Mouse (Mus musculus) adrenal gland, adult 18-20 months (tissue): ENCODE measurements around the gene Gpc3. TPM values are rescaled to one million over a fixed set of nuclear protein-coding genes. Genes with fewer than 3 reads are reported as not detected.
"Not testable (repeated sequence)": the region's sequence is repeated elsewhere in the genome, so short reads cannot be mapped to it uniquely, and the experiment has no call there.

Source experiments
- DNase-seq, 2 experiments: peaks; one replicate each; pipeline ENCODE4 v3.0.0; 2021 to 2022; ENCODE audit warnings: low spot score in 2 of 2
- total RNA-seq, 2 experiments: library from RNA; stranded (reverse); gene quantifications; 1 replicate in 1 of 2; 2 replicates in 1 of 2; pipeline ENCODE4 v1.2.3; 2021

The Gpc3 gene
- total RNA-seq, 2 experiments from 2014 or later = 50.4 to 71.1 TPM

DNA sequence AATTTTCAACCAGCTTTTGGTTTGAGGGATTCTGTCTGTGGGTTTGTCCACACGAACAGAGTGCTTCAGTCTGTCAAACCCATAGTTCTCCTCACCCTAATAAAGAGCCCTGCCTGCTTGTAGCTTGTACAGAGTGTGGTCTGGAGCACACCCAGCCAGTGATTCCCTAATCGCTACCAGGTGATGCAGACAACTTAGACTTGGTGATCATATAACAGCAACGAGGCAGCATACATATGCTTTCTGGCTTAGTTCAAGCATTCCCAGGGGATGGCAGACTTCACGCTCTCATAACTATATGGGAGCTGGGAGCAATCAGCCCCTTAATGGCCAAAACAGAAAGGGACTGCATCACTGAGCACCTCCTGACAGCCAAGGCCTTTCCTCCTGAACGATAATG is 188.1 kb downstream of the Gpc3 start:
- no peak for DNase-seq

DNA sequence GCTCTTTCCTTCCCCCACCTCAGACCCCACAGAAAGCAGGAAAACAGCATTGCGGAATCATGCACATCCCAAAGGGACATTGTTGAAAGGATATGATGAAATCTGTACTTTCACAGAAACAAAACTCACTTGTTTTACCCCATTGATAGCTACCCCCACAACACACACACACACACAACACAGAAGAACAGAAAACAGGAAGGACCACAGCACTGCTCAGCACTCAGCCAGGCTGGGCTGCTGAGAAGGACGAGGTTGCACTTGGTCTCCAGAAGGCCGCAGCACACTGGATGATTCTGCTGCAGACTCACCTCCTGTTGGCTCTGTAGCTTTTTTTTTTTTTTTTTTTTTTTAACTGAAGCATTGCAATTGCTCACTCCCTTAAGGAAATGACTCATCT is 193.9 kb downstream of the Gpc3 start:
- DNase-seq = no peak

DNA sequence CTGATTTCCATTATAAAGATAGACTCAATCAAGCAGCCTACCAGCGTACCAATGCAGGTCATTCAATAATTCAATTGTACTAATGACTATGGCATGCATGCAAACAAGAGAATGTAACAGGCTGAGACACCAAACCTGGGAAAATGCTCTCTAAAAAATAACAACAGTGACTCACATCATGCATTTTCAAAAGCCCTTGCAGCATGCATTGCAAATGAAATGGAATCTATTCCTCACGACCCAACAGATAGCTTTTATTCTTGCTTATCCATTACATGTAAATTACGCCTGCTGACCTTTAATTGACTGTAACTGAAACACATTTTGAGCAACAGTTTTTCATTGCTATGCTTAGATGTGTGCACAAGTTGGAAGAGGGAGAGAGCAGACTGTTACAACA is 200.8 kb downstream of the Gpc3 start:
- no peak for DNase-seq

DNA sequence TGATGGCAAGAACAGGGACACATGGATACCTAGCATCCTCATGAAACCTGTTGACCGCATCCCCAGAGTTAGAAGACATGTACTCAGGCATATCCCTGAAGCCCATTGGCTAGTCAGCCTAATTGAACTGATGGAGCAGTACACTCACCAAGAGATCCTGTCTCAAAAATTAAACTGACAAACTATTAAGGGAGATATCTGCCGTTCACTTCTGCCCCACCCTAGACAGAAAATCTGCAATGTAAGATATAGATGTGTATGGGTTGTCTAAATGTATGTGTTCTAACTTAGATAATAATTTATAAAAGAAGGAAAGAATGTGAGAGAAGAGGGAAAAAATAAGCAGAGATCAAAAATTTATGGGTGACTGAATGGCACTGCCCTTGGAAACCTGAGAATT is 212.6 kb downstream of the Gpc3 start:
- no peak for DNase-seq

DNA sequence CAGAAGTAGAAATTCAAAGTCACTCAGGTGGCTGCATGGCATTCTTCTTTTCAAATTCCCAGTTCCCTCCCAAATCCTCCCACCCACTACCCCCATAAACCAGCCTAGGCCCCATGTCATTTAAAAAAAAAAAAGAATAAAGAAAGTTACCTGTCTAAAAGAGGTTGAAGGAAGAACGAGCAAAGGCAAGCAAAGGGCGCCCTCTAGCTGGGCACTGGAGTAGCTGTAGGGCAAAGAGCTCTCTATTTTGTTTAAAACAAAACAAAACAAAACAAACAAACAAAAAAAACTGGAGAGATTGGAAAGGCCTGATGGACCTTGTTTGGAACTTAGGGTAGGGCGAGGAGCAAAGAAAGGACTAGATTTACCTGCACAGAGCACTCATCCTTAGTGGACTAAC is 238.6 kb downstream of the Gpc3 start:
- no peak for DNase-seq

DNA sequence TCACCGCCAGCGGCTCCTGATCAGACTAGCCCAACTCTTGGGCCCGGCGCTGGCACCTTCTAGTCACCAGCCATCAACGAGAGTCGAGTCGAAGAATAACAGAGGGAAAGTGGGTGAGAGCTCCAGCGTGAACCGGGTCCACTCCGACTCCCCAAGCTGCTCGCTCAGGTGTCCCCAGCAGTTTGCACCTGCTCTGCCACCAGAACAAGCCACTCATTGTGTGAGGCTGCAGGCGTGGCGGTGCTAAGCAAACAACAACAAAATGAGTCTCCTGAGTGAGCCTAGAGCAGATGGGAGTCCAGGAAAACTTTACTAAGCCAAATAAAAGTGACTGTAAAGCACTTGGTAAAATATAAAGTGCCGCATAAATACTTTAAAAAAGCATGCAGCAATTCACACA is 239.5 kb downstream of the Gpc3 start:
- no peak for DNase-seq

DNA sequence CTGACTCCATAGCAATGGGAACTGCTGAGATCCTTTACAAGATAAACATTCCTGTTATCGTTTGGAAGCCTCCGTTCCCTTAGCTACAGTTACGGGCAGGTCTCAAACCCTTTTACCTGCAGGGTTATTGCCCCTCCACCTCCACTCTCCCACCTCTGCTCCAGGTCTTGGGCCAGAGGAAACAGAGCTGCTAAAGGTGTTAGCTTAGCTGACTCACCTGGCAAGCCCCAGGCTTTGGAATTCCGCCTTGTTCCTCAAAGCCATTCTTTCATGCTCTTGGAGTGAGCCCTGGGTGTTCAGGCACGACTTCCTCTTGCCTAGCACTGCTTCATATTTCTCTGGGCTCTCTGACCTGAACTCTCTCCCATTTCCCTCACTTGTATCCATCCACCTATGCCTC is 241.3 kb downstream of the Gpc3 start:
- no peak for DNase-seq

DNA sequence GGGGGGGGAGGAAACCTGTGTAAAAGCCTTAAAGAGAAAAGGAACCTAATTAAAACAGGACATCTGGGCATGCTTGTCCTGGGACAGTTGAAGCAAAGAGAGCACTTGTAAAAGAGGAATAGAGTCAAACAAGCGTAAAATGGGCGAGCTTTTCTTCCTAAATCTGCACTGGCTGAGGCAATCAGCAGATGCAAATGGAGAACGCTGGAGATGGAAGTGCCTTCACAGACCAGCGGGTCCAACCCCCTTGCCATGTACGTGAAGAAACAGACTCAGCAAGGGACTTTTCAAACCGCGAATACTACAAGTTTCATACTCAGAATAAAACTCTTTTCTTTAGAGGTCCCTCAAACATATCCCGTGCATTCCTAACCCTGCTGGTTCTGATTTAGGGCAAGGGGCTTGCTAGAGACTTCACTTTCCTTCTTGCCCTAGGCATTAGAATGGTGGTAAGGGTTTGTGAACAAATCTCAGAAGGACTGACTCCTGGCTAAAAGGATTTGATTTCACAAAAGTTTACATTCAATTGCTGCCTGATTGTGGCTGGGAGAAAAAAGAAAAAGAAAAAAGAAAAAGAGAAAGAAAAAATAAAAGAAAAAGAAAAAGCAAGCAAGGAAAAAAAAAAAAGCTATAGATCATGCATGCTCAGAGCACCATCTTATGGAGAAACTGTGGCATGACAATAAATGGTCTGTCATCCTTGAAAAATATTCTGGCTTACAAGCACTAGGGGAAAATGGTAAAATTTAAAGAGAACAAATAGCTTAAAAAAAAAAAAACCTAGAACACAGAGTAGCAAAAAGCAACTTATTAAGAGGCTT is 243.6 kb downstream of the Gpc3 start:
- DNase-seq = no peak

DNA sequence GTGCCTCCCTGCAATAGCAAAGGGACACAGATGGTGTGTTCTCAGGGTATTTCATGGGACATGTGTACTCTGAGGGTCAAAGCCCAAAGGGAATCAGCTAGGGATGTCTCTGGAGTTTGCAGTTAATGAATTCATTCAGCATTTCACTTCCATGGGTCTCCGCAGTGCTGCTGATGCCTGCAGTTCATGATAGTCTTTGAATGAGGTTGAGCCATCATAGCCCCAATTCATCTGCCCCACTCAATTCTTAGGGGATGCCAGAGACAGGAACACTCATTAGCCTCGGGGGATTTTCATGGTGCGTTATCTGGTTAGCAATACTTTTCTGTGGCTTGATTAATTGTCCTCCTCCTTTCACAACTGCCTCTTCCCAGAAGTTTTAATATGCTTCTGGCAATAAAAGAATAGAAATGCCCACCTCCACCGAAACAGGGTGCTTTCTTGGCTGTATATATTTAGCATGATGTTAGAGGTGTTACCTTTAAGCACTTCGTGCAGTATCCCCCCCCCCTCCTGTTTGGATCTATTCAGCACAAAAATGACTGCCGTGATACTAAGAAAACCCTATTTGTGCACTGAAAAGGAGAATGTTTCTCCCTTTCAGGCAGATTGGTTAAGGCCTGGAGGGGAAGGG is 244.3 kb downstream of the Gpc3 start:
- DNase-seq = no peak

DNA sequence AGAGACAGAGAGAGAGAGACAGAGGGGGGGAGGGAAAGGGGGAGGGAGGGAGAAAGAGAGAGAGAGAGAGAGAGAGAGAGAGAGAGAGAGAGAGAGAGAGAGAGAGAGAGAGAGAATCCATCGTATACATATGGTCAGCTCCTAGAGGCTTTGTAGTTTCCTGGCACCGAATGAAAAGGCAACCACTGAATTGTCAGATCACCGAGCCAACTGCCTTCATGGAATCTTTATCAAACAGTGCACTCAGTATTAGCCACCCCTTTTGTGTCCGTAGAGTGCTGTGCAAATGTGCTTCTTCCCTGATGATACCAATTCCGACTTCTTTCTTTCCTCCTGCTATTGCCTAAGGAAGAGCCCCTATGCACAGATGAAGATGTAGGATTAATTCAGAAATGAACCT is 246.9 kb downstream of the Gpc3 start:
- no peak for DNase-seq

DNA sequence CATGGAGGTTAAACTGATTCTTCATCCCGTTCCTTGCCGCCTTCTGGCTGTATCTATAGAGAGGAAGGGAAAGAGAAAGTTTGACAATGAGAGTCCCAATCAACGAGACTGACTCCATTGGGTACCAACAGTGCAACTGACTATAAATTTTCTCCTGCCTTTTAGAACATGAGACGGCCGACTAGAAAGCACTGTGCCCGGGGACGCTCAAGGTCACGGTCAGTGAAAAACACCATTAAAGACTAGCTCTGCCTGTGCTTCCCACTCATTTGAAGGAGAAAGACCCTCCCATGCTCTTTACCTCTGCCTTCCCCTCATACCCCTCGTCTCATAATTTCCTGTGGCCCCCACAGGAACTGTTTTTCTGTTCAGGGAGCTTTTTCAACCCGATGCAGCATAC is 248.0 kb downstream of the Gpc3 start:
- no peak for DNase-seq

DNA sequence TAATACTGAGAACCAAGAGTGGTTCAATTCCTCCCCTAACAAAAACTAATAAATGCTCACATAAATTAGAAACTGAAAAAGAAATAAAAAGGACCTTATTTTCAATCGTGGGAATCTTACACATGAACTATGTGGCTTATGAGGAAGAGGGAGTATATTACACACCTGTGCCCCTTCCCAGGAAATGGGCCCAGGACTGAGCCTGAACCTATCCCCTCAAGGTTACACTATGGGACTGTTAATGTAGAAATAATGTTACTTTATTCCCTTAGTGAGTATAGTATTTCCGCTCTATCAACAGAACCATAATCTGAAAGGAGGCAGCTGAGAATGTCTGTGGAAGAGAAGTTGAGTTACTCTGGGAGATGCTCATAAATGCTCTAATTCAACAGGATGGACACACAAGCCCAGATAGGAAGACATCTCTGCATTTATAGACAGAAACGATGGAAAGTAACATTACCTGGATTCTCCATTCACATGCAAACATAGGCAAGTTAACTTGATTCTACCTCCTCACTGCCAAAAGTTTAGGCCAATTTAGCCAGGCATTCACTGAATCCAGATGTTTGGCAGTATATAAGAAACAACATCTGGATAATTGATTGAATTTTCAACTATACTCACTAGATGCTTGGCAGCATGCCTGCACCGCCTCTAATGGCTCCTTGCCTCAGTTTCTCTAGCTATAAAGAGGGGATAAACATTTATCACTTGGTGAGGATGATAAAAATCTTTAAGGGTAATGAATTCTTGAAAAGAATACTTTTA is 251.3 kb downstream of the Gpc3 start:
- no peak for DNase-seq

DNA sequence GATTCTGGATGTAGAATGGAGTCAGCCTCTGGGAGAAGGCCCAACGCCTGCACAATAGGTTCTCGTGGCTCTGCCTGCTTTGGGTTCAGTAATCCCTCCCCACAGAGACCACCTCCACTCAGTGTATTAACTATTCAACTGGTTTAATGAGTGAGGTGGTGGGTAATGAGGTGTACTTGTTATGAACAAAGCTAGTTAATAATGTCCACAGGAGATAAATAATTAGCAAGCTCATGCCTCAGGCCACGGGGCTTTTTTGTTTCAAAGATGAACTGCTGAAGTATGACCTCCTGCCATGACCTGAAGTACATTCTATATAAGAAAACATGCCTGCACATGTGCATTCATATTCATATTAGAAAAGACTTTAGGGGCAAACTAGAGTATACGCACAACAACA is 260.8 kb downstream of the Gpc3 start:
- DNase-seq = no peak

DNA sequence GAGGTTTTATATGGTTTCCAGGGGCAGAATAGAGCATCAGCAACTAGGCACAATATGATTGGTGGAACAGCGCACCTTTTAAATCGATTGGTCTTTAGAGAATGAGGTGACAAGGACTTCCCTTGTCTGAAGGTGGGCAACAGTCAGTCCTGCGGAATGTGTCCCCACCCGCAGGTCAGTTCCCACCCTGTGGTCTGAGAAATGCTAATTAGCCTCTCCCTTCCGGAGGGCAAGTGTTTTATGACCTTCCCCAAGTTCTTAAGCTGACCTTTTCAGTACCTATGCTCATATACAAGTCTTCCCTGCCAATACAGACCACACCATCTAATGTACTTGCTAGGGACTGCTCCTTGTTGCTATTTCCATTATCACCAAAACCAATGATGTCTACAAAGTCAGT is 263.1 kb downstream of the Gpc3 start:
- not testable (repeated sequence) for DNase-seq

DNA sequence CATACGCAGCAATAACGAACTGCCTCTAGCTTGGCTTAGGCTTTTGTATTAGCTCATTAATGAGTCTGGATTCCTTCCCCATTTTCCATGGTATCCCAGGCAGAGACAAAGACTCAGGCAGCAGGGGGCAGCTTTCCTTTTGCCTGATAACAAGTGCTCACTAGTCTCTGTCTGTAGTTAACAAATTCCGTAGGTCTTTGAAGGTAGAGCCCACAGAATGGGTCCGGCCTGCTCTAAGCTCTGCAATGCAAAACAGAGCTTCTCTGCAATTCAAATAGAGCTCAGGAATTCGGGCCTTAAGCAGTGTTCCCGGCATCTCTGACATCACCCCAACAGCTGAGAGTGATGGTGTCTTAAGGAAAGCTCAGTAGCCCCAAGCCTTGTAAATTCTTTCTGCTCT is 265.0 kb downstream of the Gpc3 start:
- DNase-seq = no peak

DNA sequence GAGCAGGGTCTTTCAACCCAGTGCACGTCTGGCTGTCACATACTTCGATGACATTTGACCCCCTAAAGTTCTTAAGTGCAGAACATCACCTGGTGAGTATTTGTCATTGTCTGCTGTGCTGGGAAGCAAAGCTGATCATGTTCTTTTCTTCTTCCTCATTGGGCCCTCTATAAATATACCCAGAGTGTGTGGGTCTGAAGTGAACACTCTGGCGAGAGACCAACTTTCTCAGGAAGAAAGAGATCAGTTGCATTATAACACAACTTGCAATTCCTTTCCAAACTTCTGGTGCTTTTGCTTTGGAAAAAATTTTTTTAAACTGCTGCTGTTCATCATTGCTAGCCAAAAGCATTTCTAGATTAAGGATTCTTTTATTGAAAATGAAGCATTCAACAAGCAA is 269.7 kb downstream of the Gpc3 start:
- no peak for DNase-seq

DNA sequence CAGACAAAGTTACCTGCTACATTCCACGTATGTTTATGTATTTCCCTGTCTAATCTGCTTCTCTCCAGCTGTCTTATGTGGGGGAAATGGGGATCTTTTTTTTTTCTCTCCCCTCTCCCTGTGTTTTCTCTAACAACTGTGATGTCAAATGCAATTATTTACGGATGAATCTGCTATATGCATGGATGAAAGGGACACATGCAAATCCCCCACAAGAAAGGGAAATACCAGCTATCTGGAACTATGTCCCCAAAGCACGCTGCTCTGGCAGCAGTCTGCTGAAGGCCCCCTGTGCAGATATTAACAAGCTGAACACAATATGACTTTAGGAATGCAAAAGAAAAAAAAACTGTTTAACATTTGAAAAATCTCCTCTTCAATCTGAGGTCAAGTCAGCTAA is 273.5 kb downstream of the Gpc3 start:
- DNase-seq = no peak

DNA sequence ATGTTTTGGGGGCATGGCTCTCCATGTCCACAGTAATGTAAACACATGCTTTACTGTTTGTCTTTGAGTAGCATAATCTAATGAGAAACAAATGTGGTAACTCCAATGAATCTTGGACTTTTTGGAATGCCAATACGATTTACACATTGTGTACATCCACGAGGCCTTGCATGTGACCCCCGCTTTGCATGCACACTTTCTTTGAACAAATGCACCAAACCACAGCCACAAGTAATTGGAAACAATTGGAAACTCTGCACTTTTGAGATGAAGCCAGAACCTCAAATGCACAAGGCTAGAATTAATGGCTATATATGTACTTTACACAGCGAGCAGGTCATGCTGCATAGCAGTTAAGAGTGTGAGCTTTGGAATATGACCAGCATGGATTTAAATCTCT is 292.0 kb downstream of the Gpc3 start:
- DNase-seq = no peak

DNA sequence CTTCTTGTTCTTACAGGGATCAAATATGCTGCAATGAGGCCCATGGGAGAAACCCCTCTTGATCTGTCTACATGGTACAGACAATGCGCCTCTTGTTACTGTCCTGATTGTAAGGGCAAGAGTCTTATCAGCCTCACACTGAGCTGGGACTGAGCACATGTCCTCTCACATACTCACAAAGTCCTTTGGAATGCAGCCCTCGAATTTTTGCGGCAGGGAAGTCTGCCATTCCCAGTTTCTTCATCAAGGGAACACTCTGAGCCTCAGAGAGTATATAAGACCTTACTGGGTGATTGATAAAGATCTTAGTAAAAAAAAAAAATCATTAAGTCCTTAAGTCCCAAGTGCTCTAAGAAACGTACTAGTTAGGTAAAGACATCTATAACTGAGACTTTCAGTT is 293.1 kb downstream of the Gpc3 start:
- DNase-seq = no peak

DNA sequence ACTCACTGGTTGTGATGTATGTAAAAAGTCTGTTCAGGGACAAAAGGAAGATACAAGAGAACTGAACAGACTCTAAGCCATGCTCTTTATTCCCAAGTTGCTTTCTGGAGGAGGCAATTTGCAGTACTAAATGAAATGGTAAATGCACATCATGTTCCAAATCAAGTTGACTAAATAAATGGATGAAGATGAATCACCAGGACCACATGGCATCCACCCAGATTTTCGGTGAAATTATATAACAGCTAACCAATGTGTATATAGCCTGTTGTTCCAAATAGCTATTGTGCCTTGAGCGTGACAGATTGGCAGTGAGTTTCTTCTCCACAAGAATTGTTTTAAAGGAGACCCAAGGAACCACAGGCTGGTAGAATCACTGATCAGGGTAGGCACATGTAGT is 302.8 kb downstream of the Gpc3 start:
- no peak for DNase-seq

DNA sequence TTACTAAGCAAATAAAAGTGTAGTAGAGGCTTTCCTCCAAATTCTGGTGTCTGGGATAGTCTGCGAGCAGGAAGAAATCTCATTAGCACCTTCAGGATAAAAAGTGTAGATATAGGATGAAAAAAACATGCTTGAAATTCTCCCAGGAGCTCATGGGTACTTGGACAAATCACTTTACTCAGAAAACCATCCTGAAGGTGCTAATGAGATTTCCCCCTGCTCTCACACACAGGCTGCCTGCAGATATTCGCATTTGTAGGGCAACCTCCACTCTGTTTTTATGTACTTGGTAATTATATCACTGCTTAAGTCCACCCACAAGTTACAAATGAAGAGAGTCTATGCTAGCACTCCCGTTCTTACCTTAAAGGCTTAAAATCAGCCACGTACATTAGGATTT is 308.5 kb downstream of the Gpc3 start:
- DNase-seq = no peak

DNA sequence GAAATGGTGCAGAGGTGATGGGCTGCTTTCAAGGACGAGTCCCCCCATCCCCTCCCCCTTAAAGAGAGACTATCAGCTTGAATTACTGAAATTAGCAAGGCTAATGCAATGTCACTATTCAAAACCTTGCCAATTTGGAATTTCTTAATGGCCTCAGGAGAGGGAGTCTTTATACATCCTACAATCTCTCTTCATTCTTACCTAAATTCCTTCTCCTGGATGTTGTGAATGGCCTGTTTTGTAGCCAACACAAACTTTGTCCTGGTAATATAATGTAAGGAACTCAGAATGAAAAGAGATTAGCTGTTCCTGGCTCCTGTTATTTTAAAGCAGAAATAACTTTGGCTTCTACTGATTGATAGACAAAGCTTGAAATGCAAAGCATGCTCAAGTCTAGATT is 325.0 kb downstream of the Gpc3 start:
- no peak for DNase-seq
